Mouse (Mus musculus): ENCODE measurements around the gene Nhs.
A peak's percentile ranks its signal among the peaks of the same experiment; 100 is the strongest.

The Nhs gene

DNA sequence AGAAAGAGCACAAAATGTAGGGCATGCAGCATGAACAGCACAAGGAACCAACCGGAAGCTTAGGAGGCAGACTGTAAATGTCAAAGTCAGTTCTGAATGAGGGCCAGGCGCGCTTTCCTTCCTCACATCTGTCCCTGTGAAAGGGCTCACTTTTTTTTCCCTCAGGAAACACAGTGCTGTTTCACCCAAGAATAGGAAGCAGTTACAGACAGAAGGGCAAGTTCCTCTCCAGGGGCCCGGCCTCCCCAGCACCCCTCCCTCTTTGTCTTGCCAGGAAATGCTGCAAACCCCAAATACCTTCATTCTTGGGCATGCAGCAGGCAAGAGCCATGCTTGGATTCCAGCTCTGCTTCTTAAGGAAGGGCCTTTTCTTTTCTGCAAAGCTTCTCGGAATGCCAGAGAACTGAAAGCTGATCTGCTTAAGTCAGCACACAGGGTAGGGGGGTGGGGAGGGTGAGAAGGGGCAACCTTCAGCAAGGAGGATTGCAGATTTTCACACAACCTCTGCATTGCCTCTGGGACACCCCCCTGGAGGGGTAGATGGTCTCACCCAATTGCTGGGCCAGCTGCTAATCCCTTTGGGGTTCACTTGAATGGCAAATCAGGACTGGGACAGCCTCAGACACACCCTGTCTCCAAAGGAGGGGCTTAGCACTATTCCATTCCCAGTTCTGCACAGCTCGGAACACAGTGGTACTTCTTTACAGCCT, 233.4 kb downstream of the Nhs start:
- no peak for DNase-seq

DNA sequence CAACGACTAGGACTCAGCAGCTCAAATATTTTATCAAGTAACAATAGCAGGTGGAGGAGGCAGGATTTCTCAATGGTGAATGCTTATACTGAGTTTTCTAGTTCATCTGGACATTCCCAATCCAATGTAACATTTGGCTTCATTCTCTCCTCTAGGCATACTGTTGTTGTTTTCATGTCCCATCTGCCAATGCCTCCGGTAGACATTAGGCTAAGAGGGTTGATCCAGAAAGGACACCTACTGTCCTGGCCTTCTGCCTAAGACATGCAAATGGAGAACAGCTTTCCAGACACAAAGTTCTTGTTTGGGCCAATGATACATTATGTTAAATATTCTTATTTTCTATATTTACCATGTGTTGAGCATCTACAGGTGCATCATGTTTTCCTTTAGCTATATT, 236.9 kb downstream of the Nhs start:
- peak; percentile 61 for DNase-seq

DNA sequence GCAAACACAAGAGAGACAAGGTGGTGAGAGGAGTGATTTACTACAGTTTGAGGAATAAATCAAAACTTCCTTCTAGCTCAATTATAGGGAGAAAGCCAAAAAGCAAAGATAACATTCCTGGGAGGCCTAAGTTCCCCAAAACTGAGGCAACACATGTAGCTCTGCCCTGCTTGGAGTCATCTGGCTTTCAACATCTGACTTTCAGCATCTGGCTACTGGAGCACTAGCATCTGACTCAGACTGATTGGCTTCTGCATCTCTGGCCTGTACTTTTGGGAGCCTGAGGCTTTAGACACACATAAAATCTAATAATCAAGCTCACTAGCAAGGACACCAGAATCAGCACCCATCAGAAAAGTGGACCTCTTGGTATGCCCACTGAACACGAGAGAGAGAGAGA, 237.9 kb downstream of the Nhs start:
- DNase-seq = no peak

DNA sequence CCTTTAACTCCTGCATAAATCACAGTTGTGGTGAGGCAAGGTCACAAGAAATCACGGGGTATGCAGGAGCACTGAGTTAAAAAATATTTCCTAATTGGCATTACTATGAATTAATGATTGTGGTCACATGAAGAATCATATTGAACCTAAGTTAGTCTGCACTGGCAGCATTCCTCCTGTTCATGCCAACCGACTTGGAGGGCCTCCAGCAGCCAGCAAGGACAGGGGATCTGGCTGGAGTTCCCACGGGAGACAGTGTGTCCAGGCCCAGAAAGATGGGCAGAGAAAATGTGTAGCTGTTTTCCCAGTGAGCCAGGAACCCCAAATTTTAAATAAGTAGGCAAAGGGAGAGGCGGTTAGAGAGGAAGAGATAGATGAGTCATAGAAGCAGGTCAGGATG, 249.6 kb downstream of the Nhs start:
- DNase-seq = no peak

DNA sequence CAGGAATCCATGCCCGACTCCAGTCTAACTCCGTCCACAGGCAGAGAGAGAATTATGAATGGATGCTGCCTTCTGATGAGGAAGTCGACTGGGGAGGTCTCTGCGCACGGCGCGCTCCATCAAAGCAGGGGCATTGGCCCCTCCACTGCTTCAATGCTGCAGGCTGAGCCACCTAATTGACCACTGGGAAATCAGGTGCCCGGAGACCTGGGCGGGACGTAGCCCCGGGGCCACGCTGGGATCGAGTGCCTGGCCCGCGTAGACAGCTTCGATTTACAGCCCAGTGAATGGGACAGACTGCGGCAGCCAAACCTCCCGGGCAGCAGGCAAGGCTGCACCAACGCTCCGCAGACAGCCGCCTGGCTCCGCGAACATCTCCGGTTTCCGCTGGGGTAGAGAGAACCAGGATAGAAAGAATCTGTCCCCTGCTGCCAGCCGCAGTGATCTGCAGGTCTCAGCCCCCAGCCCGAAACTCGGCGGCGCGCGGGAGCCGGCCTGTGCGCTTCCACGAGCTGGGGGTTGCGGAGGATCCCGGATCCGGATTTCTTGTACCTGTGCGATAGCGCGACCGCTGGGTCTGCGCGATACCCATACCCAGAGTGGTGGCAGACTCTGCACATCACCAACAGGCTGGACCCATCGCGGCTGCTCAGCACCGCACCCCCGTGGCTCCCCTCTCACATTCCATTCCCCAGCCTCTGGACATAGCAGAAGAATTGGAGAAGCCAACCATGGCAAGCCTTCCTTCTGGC, 250.7 kb downstream of the Nhs start:
- no peak for DNase-seq

DNA sequence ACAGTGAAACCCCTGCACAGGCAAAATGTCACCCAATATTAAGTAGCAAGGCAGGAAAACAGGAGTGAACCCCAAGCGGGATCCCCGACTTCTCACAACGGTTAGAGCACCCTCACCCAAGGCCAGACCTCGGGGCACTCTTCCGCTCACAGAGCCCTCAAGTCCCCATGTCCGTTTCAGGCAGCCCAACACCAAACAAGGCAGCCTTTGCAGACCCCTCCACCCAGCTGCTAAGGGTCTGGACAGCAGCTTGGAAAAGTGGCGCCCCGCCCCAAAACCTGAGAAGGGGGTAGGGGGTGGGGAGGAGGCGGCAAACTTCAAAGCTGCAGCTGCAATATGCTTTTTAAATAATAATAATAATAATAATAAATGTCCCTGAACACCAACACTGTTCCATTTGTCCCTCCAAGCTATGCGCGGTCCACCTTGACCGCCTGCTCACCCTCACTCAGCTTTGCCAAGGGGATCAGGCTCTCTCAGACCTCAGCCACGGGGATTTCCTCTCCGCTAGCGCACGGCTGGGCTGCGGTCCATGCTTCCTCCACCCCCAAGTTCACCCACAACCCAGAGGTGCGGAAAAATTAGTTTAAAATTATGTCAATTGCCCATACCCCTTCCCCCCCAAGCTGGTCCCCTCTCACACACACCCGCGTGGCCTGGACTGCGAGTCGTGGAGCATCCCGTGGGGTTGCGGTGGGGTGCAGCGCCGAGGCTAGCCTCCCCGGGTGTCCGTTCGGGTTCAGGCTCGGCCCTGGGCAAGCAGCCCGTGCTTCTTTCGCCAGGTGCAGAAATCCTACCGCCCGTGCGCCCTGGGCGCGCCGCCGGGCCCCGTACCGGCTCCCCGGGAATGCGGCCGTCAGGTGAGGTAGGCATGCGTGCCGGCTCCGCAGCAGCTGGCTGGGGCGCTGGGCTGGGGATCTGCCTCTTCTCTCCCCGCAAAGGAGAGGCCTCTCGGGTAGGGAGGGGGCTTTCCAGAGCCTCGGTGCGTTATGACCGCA, 251.6 kb downstream of the Nhs start:
- DNase-seq = no peak

DNA sequence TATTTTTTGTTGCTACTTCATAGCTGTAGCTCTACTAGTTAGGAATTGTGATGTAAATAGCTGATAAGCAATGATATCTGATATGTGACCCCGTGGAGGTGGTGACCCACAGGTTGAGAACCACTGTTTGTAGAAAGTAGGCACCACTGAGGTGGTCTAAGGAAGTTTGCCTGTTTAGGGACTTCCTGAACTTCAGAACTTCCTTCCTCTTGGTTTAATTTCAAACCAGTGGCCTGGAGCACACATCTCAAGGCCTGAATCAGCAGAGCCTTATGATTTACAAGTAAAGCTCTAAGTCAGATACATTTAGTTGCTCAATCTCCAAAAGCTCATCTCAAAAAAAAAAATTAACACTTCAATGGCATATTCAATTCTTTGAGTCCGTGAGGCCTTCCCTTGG, 265.1 kb downstream of the Nhs start:
- no peak for DNase-seq

DNA sequence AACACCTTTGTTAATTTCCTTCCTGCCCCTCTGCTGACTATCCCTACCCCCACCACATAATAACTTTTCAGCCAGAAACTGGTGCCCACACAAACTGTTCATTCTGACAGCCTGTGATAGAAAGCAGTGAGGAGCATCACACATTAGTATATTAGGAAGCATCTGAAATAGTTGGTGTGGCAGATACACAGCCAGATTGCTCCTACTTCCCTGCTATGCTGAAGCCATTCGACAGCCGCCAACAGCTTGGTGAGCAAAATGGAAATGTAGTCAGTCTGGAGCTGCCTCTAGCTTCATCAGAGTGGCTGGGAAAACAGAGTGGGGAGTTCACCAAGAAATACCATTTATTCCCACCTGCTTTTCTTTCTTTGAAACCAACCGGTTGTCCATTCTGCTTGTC, 275.9 kb downstream of the Nhs start:
- no peak for DNase-seq

DNA sequence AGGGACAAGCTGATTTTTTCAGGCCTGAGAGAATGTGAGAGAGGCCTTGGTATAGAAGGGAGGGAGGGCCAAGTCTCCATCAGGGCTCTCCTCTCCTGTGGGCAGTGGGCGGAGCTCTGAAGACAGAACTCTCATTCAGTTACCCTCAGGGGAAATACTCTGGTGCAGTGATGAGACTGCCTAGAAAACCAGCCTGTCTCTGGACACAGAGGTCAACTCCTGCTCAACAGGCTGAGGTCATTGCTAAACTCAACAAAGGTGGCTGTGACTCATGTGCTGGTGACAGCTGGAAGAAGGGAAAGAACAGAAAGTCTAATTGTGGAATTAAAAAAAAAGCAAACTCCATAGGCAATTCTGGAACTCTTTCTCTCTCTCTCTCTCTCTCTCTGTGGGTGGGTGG, 282.4 kb downstream of the Nhs start:
- no peak for DNase-seq

DNA sequence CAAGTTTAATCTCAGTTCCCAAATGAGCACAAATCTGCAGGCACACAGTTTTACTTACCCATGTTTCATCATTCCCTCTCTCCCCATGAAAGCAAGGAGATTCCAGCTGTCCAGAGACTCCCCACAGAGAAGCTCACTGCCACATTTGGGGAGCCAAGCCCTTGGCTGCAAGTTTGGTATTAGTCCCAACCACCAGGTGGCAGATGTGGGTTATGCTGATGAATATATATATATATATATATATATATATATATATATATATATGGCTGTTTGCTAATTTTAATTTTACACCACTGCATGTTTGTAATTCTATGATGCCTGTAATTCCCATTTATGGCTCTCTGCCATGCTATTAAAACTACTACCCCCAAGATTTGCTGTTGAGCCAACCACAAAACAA, 286.0 kb downstream of the Nhs start:
- no peak for DNase-seq

DNA sequence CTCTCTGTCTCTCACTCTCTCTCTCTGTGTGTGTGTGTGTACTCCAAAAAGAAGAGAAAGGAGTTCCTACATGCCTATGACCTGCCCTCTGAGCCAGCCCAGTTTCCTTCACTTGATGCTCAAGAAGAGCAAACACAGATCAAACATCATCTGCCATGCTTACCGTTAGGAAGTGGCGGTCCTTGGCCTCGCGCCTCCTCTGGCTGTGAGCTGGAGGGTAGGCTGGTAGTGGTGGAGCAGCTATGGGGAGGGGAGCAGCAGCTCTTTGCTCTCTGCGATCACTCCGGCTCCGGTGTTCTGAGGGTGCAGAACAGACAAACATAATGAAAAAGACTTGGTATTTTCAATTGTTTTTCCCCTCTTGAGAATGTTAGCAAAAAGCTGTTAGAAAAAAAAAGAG, 288.2 kb downstream of the Nhs start:
- DNase-seq = no peak

DNA sequence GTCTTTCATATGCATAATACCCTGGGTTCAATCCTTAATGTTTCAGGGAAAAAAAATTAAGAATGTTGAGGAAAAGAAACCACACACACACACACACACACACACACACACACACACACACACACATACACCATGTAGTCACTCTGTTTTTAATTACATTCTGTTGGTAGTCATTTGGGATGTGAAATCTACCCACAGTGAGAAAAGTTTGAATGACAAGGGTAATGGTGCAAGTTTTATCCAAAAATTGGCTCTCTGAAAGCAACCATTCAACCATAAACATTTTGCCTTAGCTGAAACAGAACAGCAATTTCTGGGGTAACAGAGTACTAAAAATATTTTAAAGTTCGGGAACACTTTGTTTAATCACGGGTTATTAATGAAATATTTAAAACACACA, 303.9 kb downstream of the Nhs start:
- no peak for DNase-seq

DNA sequence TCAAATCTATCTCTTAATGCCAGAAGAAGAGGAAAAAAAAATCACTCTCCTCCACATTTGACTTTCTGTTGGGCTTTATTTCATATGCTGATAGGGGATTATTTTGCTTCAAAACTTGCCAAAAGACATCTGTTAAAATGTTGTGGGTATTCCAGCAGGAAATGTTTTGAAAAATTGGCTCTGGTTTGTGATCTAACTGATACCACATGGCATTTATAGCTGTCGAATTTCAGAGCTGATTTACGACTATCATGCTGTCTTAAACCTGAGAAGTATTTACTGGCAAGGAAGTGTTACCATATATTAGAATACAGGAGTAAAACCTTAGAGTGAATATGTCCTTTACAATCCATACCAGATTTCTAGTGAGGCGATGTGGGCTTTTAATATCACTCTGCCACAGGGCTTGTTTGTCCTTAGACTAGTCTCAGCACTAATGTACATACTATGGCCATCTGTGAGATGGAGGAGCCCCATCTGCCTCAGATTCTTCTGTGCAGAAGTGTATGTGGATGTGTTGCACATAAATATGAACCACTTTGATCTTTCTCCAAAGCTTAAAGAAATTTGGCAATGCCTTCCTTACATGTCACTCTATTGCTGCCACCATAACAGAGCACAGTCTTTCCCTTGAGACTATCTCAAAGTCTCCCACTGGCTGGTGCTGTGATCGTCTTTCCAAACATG, 305.8 kb downstream of the Nhs start:
- DNase-seq = no peak

DNA sequence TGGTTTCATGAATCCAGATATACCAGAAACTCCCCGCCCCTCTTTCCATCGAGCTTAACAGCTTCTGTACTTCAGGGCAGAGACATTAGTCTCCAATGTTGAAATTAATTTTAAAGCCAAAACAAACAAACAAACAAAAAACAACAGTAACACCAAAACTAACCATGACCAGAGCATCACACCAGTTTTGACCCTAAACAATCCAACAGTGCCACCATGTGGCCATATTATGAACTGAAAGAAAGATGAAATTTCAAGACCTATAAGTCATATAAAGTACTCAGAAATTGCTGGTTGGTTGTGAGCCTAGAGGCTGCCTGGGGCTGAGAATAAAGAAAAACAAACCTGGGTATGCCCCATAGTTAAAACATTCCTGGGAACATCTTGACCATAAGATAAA, 333.3 kb downstream of the Nhs start:
- DNase-seq = peak; percentile 7

DNA sequence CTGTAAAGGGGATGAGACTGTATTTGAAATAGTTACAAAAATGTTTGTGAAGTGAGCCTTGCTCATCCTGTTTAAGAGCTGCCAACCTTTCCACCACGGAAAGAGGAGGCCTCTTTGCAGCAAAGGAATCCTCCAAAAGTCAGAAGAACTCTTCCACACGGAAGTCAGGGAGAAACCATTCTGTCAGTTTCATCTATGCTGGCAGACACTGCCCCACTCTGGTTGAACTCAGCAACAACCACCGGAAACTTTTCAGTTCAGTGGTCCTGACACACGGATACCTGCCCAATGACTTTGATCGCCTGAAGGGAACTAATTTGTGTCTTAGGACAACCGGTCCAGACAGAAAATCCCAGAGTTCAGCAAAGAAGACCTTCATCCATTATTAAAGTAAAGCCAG, 369.3 kb downstream of the Nhs start:
- no peak for DNase-seq

Data from cerebellum, adult 9-11 months (tissue).